Mouse (Mus musculus): ENCODE data around the gene Ccdc66.

Ccdc66 gene

DNA sequence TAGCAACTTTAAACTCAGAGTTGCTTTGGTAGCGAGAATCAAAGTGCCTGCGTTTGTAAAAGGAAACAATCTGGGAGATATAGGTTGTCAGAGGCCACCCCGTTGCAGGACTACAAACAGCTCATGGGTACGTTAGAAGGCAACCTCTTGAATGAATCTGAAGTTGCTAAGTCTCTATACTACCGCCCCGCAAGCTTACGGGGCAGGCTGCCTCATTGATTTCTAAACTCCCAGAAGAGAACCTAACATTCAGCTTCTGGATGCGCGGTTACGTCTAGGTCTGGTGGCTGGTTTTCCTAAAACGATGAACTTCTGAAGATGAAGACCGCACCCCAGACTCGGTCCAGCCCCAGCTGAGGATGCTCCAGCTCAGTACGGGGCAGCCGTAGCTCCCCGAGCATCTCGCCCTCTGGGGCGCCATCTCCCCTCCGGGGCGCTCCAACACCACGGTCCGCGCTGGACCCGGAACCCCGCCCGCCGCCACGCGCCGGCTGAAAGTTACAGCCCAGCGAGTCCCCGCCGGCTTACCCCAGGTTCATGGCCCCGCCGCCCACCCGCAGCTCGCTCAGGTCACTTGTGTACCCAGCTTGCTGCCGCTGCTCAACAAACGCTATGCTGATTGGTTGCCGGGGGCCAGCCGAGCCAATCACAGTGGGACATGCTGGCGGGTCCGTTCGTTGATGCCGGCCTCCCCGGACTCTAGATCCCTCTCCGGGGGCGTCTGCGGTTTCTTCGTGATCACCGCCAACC lies at the start of gene Ccdc66:
Gene Ccdc66 (minus strand): TSS at position 567 of the 750 bp plus-strand sequence.
- peak; percentile 98 for DNase-seq

DNA sequence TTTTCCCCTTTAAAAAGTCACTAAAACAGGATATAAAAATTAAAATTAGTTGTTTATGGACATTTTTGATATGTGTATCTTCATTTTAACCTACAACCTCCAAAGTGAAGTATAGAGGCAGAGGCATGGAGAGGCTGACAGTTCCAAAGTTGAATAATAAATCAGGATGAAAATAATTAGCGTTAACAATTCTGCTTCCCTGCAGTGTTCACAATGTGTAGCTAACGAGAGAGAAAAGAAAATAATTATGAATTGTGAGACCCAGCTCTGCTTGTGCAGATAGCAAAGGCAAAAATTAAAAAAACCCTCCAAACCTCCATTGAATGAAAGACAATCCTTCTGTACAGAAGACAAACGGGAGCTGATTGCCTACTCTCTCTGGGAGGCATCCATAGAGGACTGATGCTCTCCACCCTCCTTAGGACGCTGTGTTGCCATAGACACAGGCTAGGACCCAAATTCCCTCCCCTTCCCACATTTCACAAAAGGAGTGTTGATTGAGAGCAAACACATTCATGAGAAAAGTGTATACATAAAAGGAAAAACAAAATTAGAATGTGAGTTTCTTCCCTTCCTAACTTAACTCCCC lies 35.7 kb upstream of the Ccdc66 start:
- no peak for DNase-seq

- no peak for DNase-seq
These were observed 28.2 kb upstream of the Ccdc66 start for GRCm38 (mm10) chr14:27536441-27536840.

DNA sequence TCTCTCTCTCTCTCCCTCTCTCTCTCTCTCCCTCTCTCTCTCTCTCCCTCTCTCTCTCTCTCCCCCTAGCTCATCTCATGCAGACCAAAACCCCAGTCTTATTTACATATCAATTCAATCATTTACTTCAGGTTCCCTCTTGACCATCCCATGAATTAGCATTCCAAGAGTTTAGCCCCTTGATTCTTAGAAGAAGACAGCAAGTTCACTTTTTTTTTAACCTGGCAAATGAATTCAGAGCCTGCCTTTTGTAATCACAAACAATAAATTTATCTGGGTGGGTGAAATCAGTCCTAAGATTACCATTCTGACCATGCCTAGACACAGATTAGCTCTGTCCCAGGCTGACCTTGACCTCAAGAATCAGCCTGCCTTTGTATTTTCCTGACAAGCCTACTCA lies 16.3 kb upstream of the Ccdc66 start:
- DNase-seq = no peak

GRCm38 (mm10) chr14:27508644-27509301 lies 513 bp upstream of the Ccdc66 start:
- DNase-seq = no peak

GRCm38 (mm10) chr14:27501096-27501495 lies 7.2 kb downstream of the Ccdc66 start:
- no peak for DNase-seq

GRCm38 (mm10) chr14:27493516-27493915 lies 14.7 kb downstream of the Ccdc66 start:
- DNase-seq = no peak

GRCm38 (mm10) chr14:27491399-27491798 lies 16.9 kb downstream of the Ccdc66 start:
- DNase-seq = no peak

- DNase-seq = no peak
These were observed 61.3 kb downstream of the Ccdc66 start for GRCm38 (mm10) chr14:27446963-27447362.

DNA sequence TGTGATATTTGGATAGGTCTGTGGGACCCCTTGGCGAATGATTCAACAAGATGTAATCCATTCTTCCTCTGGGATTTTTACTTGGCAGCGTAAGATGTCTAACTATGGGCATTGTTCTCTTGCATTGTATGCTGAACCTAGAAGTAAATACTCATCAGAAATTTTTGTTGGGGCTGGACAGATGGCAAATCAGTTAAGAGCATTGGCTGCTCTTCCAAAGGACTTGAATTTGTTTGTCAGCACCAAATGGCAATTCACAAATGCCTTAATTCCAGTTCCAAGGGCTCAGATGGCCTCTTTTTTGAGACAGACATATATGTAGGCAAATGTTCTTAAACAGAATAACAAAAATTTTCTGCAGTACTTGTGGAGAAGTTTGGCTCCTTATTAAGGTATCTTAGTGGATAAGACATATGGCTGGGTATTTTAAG lies 63.4 kb downstream of the Ccdc66 start:
- DNase-seq = peak; percentile 56

GRCm38 (mm10) chr14:27440921-27441320 lies 67.3 kb downstream of the Ccdc66 start:
- no peak for DNase-seq

DNA sequence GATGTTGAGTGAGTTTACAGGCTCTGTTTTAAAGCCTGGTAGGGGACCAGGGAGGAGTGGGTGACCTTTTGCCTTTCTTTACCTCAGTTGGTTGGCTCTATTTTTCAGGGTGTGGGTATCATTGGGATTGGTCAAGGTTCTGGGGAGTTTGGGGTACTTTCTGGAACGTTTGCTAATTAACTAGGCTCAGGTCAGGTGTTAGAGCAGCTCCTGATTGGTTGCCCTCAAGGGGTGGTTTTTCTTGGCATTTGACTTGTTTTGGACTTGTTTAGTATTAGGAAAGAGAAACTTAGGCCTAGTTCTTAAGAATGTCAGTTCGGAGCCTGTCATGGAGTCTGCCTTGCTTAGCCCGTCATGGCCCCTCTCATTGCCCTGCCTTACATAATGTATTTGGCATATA lies 71.4 kb downstream of the Ccdc66 start:
- DNase-seq = no peak

DNA sequence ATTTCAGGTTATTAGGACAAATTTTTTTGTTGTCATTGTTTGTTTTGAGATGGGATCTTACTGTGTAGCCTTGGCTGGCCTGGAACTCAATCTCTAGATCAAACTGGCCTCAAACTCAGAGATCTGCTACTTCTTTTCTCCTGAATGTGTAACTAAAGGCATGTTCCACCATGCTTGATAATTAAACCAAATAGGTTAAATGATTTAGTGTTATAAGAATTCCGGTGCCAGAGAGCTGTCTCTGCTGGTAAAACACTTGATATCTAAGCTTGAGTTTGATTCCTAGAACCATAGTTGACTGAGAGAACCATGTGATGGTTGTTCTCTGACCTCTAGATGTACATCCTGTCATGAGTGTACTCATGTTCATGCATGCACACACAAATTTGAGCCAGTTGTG lies 72.1 kb downstream of the Ccdc66 start:
- no peak for DNase-seq

GRCm38 (mm10) chr14:27432064-27432463 lies 76.2 kb downstream of the Ccdc66 start:
- DNase-seq = no peak
